Mouse (Mus musculus) megakaryocyte-erythroid progenitor cell, adult 5-6 weeks (primary cell): ENCODE results near the gene Sdhaf1. TPM values are rescaled to one million over a fixed set of nuclear protein-coding genes. Genes with fewer than 3 reads are reported as not detected.

Experiments
- ATAC-seq: replicated peaks from 2 replicates; pipeline ENCODE4 v1.8.0; 2016; ENCODE audit warnings: mild to moderate bottlenecking, inconsistent platforms; ENCODE audit not compliant: severe bottlenecking, poor library complexity, low FRiP score, low TSS enrichment
- total RNA-seq, 2 experiments: library from RNA; stranded (forward) in 1 of 2; stranded (reverse) in 1 of 2; fragments of 200-1000, 215-1000 nt in 1 of 2; fragments of >200 nt in 1 of 2; fragmentation: Nextera tagmentation in 1 of 2; gene quantifications; 2 replicates each; pipeline ENCODE4 v1.2.3; 2014 to 2017

Gene Sdhaf1
- total RNA-seq (2014; fragmentation: Nextera tagmentation) (7.3 and 9.2 TPM in 2 replicates), total RNA-seq (2017) (7.9 and 8.9 TPM in 2 replicates)

DNA sequence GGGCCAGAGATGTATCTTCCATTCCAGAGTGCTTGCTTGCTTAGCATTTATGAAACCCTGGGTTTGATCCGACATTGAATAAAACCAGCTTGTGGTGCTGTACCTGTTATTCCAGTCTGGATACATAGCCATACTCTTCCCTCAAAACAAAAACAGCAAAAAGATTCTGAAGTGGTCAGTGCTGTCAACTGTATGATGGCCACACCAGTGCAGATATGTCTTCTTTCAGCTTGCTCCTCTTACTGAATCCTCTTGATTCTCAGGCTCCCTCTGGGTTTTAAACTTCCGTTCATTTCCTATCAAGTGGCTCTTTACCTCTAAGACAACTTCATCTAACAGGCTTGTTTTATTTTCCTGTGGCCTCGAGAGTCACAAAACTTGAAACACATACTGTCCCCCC, at the start of gene Sdhaf1:
Gene Sdhaf1 (minus strand): TSS at position 101 of the 400 bp plus-strand sequence.
- no peak for ATAC-seq

DNA sequence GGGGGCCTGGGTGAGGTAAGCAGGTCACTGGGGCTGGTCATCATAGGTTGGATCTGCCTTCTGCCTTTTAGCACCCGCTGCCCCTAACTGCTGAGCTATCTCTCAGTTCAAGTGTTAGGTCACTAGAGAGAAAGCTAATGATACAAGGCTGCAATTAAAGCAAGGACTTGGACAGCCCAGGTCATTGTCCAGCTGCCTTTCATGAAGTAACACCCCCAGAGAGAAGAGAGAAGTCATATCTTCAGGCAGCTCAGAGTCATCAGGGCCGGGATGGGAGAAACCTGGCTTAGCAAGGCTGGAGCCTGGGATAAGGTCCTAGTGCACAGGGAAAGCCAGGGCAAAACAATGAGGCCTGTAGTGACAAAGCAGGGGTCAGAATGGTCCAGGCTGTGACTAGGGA, 43.8 kb upstream of the Sdhaf1 start:
- no peak for ATAC-seq

DNA sequence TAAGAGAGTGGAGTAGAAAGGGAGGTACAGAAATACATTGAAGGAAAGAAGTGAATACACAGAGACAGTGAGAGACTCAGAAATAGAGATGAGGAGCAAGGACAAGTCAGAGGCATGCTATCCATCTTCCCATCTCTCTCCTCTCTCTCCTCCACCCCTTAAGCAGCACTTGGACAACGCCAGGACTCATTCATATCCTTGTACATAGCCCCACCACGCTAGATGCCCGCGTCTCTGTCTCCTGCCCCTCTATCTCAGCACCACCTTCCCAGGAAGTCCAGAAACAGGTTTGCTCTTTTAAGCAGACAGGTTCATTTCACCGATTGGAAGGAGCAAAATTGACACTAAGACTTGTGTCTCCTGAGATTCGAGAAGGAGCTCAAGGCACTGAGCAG, 39.6 kb upstream of the Sdhaf1 start:
- no peak for ATAC-seq

DNA sequence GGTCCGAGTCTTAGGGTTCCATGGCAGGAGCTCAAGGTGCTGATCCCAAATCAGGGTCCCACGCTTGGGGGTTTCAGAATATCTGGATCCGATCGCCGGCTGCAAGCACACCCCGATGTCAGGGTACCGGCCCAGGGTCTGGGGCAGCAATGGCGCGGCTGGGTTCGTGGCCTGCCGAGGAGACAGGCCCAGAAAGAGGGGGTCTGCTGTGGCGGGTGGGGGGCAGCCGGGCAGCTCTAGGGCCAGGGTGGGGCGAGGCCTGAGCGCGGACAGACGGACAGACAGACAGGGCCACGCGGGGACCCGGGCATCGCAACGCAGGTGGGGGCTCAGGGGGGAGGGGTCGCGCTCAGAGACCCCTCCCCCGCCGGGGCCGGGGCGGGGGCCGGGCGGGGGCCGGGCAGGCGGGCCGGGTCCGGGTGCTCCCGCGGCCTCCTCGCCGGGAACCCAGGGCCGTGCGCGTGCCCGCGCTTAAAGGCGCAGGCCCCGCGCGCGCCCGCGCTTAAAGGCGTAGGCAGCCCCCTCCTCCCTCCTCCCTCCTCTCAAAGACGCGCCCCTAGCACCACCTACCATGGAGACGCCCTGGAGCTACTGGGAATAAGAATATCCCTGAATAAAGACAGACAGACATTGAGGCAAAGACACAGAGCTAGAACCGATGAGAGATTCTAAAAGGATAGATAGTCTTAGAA, 39.1 kb upstream of the Sdhaf1 start, which contains the start of gene Lrfn3:
Gene Lrfn3 (minus strand): TSS at position 121 of the 692 bp plus-strand sequence.
- no peak for ATAC-seq

DNA sequence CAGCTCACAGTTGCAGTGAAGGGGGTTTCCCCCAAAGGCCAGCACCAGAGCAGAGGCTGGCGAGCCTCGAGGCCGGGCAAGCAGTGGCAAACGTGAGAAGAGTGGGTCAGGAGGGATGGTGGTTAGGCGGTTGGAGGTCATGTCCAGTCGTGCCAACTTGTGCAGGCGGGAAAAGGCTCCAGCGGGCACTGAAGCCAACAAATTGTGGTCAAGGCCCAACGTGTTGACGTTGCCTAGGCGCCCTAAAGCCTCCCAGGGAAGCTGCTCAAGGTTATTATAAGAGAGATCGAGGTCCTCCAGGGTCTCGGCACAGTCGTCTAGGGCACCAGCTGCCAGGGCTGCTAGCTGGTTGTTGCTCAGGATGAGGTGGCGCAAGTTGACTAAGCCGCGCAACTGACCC, 36.3 kb upstream of the Sdhaf1 start:
- ATAC-seq: no peak

DNA sequence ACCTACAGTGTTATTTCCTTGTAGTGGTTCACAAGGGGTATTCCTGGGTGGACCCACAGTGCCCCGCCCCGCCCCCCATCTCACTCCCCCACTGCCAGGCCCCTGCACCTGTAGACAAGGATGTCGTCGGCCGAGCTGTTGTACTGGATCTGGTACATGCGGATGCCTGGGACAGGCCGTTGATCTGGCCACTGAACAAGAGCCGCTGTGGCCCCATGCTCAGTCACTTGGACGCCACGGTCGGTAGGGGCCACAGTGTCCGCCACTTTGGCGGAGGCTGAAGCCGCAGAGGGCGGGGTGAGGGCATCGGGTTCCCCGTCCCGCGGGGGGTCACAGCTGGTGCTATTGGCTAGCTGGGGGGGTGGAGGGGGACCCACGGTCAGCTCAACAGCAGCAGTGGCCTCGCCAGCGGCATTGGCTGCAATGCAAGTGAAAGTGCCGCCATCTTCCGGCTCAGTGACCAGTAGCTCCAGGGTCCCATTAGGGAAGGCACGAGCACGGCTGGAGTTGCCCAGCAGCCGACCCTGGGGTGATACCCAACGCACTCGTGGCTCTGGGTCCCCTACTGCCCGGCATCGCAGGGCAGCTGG, 35.7 kb upstream of the Sdhaf1 start:
- ATAC-seq: no peak

DNA sequence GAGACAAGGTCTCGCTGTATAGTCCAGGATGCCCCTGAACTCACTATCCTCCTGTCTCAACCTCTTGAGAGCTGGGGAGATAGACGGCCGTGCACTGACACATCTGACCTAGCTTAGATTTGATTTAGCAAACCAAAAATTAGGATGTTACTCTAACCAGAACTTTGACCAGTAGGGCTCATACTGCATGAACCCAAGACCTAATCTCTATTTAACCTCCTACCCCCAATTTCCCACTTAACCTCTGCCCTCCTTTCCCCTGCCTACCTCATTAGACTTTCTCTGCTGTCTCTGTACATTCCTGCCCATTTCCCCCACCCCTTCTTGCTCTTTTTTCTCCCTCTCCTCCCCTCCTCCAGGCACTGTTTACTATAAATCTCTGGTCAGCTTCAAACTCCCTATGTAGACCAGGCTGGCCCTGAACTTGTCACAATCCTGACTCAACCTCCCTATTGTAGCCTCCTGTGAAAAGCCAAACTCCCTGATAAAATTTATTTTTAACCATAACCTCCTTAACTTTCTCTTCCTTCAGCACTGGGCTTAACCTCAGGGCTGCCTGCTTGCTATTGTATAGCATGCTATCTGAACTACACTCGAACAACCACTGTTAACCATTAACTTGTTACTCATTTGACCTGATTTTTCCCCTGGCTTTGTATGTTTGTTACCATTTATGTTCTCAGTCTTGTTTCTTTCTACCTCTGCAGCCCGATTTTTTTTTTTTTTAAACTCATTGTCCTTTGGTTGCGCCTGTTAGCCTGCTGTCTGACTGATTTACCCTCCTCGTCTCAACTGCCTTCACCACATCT, 34.9 kb upstream of the Sdhaf1 start:
- no peak for ATAC-seq

DNA sequence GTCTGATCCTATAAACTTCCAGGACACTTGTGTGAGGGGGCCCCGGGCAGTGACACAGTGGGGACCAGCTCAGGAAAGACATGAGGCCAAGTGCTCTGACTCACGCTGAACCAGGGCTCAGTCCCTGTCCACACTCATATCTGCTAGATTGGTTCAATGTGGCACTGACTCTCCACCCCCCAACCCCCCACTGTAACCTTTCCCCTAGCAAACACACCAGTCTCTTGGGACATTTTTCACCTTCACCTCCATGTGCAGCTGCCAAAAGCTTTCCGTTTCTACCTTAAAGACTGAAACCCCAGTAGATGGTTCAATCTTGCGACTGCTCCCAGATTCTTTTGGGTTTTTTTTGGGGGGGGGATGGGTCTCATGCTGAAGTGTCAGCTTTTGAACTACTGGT, 30.4 kb upstream of the Sdhaf1 start:
- no peak for ATAC-seq

DNA sequence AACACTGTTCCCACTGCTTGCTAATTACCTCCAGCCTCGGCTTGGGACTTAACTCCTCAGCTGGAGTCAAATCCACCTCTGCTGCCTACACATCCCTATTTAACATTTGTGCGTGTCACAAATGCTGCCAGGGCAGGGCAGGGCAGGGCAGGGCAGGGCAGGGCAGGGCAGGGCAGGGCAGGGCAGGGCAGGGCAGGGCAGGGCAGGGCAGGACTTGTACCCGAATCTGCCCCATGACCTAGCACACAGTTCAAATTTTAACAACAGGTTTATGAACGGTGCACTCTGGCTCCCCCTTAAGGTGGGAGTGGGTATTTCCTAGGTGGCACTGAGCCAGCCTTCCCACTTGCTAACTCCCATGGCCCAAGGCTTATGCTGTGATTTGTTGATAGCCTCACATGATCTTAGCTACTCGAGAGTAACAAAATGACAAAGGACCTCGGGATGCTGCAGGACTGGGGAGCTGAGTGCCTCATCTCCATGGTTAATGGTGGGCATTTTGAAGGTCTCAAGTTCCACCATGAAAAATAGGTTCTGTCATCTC, 29.7 kb upstream of the Sdhaf1 start:
- ATAC-seq: 0 out of 2 replicates have a peak, but pooled peaks have one; percentile 38

DNA sequence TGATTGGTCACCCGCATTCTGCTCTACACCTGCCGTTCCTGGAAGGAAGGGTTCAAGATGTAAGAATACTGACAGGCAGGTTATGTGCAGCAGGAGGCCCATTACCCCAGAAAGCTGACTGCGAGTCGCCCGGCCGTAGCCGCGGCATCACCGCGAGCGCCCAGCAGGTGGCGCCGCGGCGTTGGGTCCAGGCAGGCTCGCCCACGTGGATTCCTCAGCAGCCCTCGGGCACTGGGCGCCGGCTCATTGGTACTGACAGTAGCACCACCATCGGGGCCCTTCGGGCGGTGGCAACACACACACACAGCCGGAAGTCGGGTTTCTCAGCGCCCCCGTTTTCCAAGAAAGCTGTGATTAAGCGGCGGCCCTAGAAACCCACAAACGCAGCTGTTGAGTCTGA, 24.1 kb upstream of the Sdhaf1 start:
- peak; percentile 72; the same call in 1 of the 2 replicates for ATAC-seq

DNA sequence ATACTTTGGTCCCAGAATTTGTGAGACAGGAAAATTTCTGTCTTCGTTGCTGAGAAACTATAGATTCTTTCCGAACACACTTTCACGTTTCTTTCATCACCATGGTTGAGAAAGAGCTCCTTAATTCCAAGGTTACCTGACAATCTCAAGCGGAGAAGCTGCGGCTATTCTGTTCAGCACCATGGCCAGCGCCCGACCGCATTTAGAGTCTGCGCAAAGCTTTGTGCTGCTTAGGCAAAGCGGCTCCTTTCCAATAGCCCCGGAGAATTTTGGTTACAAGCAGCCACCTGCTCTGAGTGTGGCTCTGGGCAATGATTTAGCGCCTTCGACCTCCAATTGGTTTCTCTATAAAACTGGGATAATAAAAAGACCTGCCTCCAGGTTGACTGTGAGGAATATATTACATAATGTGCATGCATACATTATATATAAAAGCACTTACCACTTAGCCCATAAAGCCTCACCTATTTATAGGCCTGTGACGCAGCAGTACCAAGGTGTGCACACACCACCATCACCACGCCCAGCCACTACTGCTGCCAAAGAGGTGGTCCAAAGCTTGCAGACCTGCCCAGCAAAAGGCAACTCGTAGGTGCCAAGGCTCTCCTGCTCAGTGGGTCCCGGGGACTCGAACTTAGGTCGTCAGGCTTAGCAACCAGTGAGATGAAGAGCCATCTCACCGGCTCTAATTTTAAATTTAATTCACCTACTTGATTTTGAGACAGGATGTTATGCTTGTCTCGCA, 23.1 kb upstream of the Sdhaf1 start:
- ATAC-seq: peak; percentile 67

DNA sequence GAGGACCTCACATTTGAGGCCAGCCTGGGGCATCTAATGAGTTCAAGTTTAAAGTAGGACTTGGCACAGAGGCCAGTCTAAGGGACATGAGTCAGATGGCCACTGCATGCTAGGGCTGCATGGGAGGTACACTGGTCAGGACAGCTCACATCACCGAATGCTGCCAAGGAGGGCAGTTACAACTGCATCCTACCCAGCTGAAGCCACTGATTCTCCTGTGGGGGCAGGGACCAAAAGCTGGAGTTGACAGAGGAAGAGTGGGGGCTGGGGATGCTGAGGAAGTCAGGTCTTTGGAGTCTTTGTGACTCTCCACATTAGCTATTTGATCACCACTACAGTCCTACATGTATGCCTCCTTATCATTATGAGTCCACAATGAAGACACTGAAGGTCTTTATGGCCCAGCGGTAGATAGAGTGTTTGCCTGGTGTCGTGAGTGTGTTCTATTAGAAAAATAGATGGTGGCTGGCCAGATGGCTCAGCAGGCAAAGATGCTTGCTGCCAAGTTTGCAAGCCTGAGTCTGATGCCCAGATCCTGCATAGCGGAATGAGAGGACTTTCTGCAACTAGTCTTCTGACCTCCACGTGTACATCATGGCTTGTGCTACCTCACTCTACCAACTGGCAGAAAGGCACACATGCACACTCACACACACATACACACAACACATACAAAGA, 15.9 kb upstream of the Sdhaf1 start:
- ATAC-seq: no peak

DNA sequence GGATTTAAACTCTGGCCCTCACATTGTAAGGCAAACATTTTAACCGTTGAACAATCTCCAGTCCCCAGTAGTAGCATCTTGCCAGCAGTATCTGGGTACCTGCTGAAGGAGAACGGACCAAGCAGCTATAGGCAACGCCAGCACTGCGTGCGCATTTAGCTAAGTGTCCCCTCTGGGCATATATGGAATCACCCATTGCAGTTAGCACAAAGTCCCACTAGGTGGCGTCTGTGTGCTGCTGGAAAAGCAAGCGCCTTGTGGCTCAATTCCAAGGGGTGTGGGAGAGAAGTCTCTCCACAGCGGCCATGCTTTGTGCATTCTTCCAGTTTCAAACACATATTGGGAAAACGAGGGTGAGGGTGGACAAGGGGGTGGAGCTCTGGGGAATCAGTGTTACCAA, 12.7 kb upstream of the Sdhaf1 start:
- ATAC-seq: peak; percentile 62

DNA sequence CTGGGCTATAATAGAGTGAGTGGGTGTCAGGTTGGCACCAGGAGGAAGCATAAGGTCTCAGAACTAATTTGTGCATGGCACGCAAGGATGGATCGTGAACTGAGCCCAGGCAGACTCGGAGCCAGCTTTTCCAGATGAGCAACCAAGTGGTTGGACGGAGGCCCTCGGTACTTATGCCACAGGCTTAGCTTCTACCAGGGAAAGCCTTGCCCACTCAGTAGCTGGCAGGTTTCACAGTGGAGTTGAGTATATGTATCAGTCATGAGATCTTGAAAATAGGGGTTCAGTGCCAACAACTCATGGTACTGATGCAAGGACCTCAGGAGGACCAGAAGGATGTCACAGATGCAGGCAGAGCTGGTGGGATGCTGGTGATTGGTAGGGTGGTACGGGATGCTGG, 12.0 kb upstream of the Sdhaf1 start:
- no peak for ATAC-seq

DNA sequence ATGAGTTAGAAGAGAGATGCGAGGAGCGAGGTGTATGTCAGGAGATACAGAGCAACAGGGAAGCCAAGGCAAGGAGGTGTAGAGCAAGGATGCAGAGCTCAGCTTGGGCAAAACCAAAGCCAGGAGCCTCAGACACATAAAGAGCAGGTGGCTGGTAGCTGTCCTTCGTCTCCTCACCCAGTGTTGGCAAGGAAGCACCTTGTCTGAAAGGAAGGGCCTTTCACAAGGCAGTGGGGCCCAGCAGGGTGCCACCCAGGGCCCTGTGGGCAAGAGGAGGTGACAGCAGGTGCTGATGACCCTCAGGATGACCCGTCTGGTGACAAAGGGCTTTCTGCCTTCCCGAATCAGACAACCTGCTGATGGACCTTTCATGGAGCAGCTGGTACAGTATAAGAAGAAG, 10.9 kb upstream of the Sdhaf1 start:
- no peak for ATAC-seq

DNA sequence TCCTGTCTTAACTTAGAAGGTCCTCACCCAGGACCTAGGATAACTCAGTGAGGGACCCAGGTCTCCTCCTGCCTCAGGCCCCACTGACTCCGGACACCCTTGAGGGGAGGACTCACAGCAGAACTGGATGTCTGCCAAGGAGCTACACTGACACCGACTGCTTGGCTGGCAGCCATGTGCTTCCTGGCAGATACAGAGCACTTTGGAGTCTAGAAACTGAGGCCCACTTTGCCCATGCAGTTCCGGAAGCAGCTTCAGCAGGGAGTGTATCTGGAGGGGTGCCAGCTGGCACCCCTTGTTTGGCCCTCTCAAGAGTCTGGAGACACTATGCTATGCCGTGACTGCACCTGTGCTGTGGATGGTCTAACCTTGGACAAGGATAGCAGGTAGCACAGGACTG, 9.7 kb upstream of the Sdhaf1 start:
- peak; percentile 49 for ATAC-seq

DNA sequence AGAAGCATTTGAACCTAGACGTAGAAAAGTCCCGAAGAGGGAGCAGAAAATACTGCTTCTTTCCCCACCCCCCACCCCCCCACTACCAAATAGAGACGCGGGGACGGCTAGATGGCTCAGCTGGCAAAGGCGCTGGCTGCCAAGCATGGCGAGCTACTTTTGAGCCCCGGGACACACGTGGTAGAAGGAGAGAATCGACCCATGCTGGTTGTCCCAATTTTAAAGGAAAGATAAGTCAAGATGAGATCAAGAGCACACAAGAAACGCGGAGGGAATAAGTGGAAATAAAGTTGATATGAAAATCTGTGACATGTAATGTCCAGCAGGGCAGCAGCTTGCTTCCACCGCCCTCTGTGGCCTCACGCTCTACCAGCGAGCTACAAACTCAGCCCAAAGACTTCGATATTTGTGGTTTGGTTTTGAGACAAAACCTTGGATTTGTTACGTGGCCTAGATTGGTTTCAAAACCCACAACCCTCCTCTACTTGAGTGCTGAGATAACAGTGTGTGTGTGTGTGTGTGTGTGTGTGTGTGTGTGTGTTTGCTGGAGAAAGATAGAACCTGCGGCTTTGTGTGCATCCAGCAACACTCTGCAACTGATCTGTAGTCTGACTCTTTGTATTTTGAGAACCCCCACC, 9.0 kb upstream of the Sdhaf1 start:
- peak; percentile 43 for ATAC-seq

DNA sequence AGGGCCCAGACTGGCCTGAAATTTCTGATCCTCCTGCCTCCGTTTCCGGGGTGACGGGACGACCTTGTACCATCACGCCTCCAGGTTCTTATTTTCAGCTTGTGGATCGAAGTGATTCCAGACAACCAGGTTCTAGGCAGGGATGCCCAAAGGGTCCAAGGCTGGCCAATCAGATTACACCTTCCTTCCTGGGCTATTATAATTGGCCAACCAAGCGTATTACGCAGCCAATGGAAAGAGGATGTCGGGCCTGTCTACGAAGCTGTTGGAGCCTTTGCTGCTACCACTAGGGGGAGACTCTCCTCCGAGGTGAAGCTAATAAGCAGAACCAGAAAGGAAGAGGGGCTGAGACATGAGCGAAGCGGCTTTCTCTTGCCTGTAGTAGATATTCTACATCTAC, 8.2 kb upstream of the Sdhaf1 start:
- ATAC-seq: peak; percentile 76

DNA sequence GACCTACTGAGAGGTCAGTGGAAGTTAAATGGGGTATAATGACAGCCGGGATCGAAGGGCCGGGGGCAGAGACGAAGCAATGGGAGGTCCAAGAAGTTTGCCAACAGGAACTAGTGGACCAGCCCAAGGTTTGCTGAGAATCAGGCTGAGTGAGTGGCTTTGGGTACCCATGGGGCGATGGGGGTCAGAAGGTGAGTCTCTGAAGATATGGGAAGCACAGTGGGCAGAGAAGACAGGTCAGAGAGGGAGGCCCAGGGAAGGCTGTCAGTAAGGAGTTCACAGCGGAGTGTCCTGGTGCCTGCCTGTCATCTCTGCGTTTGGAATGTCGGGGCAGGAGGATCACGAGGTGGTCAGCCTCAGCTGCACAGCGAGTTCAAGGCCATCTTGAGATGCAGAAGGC, 4.7 kb upstream of the Sdhaf1 start:
- ATAC-seq: no peak
